Mouse (Mus musculus): ENCODE data around the gene U2af1. TPM values are rescaled to one million over a fixed set of nuclear protein-coding genes. Genes with fewer than 3 reads are reported as not detected.
"Not testable (repeated sequence)": the region's sequence is repeated elsewhere in the genome, so short reads cannot be mapped to it uniquely, and the experiment has no call there.

U2af1 gene
- total RNA-seq, 1 experiment from 2014 or later: 84.4 TPM

GRCm38 (mm10) chr17:31634896-31635295, 23.8 kb downstream of the U2af1 start:
- no peak for ATAC-seq (ENCODE audit: extremely low read depth, insufficient number of reproducible peaks, low FRiP score, poor library complexity, severe bottlenecking)

GRCm38 (mm10) chr17:31633007-31633406, 25.7 kb downstream of the U2af1 start:
- no peak for ATAC-seq (ENCODE audit: extremely low read depth, insufficient number of reproducible peaks, low FRiP score, poor library complexity, severe bottlenecking)

GRCm38 (mm10) chr17:31631081-31631800, 27.5 kb downstream of the U2af1 start:
- ATAC-seq (ENCODE audit: extremely low read depth, insufficient number of reproducible peaks, low FRiP score, poor library complexity, severe bottlenecking): no peak

GRCm38 (mm10) chr17:31627961-31628360, 30.7 kb downstream of the U2af1 start:
- no peak for ATAC-seq (ENCODE audit: extremely low read depth, insufficient number of reproducible peaks, low FRiP score, poor library complexity, severe bottlenecking)

- no peak for ATAC-seq (ENCODE audit: extremely low read depth, insufficient number of reproducible peaks, low FRiP score, poor library complexity, severe bottlenecking)
These were observed 35.6 kb downstream of the U2af1 start for GRCm38 (mm10) chr17:31623101-31623500.

GRCm38 (mm10) chr17:31613086-31613755, 45.5 kb downstream of the U2af1 start:
- no peak for ATAC-seq (ENCODE audit: extremely low read depth, insufficient number of reproducible peaks, low FRiP score, poor library complexity, severe bottlenecking)

GRCm38 (mm10) chr17:31609895-31610294, 48.8 kb downstream of the U2af1 start:
- ATAC-seq (ENCODE audit: extremely low read depth, insufficient number of reproducible peaks, low FRiP score, poor library complexity, severe bottlenecking): no peak

- not testable (repeated sequence) for ATAC-seq (ENCODE audit: extremely low read depth, insufficient number of reproducible peaks, low FRiP score, poor library complexity, severe bottlenecking)
These were observed 49.5 kb downstream of the U2af1 start for GRCm38 (mm10) chr17:31609173-31609572.

- ATAC-seq (ENCODE audit: extremely low read depth, insufficient number of reproducible peaks, low FRiP score, poor library complexity, severe bottlenecking): no peak
These were observed 51.3 kb downstream of the U2af1 start for GRCm38 (mm10) chr17:31607256-31607951.

GRCm38 (mm10) chr17:31606424-31606823, 52.3 kb downstream of the U2af1 start:
- no peak for ATAC-seq (ENCODE audit: extremely low read depth, insufficient number of reproducible peaks, low FRiP score, poor library complexity, severe bottlenecking)

- ATAC-seq (ENCODE audit: extremely low read depth, insufficient number of reproducible peaks, low FRiP score, poor library complexity, severe bottlenecking): no peak
These were observed 60.1 kb downstream of the U2af1 start for GRCm38 (mm10) chr17:31598593-31598992.

GRCm38 (mm10) chr17:31597957-31598356, 60.7 kb downstream of the U2af1 start:
- ATAC-seq (ENCODE audit: extremely low read depth, insufficient number of reproducible peaks, low FRiP score, poor library complexity, severe bottlenecking): no peak

Other genes with a start within 250 kb of the U2af1 start
- gene Wdr4, start 138.9 kb downstream of the U2af1 start, total RNA-seq (2017): 9.6 and 10.9 TPM in 2 replicates
- 69.1 and 76.3 TPM in 2 replicates for gene Ndufv3, start 138.8 kb downstream of the U2af1 start, total RNA-seq (2017)
- 57.5 and 63.9 TPM in 2 replicates for gene Pknox1, start 94.2 kb downstream of the U2af1 start, total RNA-seq (2017)
- not detected in 2 replicates for gene Cbs, start 21.7 kb downstream of the U2af1 start, total RNA-seq (2017)
- 1.0 TPM in 1 of 2 replicates, not detected in the other for gene Cryaa, start 18.9 kb upstream of the U2af1 start, total RNA-seq (2017)
- gene Sik1, start 196.9 kb upstream of the U2af1 start, total RNA-seq (2017): 79.1 and 90.7 TPM in 2 replicates